Mouse (Mus musculus) testis, postnatal 10 days (tissue): ENCODE results near the gene Ctdsp1.
A peak's percentile ranks its signal among the peaks of the same experiment; 100 is the strongest.

Experiments
- DNase-seq: peaks from one replicate; pipeline ENCODE4 v3.0.0; 2021; ENCODE audit warnings: low spot score

Gene Ctdsp1

GRCm38 (mm10) chr1:74390924-74391748 lies at the start of gene Ctdsp1:
Gene Ctdsp1, plus strand, starts transcription at chr1:74391509.
- DNase-seq = peak; percentile 97

- DNase-seq = no peak
Measured at GRCm38 (mm10) chr1:74341898-74342297, 49.4 kb upstream of the Ctdsp1 start.

GRCm38 (mm10) chr1:74342308-74342707 lies 49.0 kb upstream of the Ctdsp1 start:
- DNase-seq = no peak

GRCm38 (mm10) chr1:74343161-74343560 lies 48.1 kb upstream of the Ctdsp1 start:
- no peak for DNase-seq

GRCm38 (mm10) chr1:74344163-74344916 lies 47.0 kb upstream of the Ctdsp1 start:
- no peak for DNase-seq

- no peak for DNase-seq
Measured at GRCm38 (mm10) chr1:74351185-74351769, 40.0 kb upstream of the Ctdsp1 start.

- no peak for DNase-seq
Measured at GRCm38 (mm10) chr1:74352532-74353096, 38.7 kb upstream of the Ctdsp1 start.

- DNase-seq = no peak
Measured at GRCm38 (mm10) chr1:74353453-74354229, 37.7 kb upstream of the Ctdsp1 start.

GRCm38 (mm10) chr1:74357531-74357930 lies 33.8 kb upstream of the Ctdsp1 start:
- no peak for DNase-seq

GRCm38 (mm10) chr1:74359952-74360517 lies 31.3 kb upstream of the Ctdsp1 start:
- no peak for DNase-seq

GRCm38 (mm10) chr1:74361812-74362211 lies 29.5 kb upstream of the Ctdsp1 start, which contains the start of gene Catip:
Gene Catip, plus strand, starts transcription at chr1:74362108.
- DNase-seq = peak; percentile 75

- DNase-seq = no peak
Measured at GRCm38 (mm10) chr1:74362325-74363229, 28.7 kb upstream of the Ctdsp1 start.

GRCm38 (mm10) chr1:74363437-74363836 lies 27.9 kb upstream of the Ctdsp1 start:
- DNase-seq = no peak

- no peak for DNase-seq
Measured at GRCm38 (mm10) chr1:74364270-74364669, 27.0 kb upstream of the Ctdsp1 start.

- DNase-seq = peak; percentile 68
Measured at GRCm38 (mm10) chr1:74367886-74368645, 23.2 kb upstream of the Ctdsp1 start.

- no peak for DNase-seq
Measured at GRCm38 (mm10) chr1:74370040-74370439, 21.3 kb upstream of the Ctdsp1 start.

- DNase-seq = no peak
Measured at GRCm38 (mm10) chr1:74373372-74373771, 17.9 kb upstream of the Ctdsp1 start.

- no peak for DNase-seq
Measured at GRCm38 (mm10) chr1:74374980-74375379, 16.3 kb upstream of the Ctdsp1 start, which contains the start of gene Slc11a1. Gene Slc11a1, plus strand, starts transcription at chr1:74375195.

GRCm38 (mm10) chr1:74375561-74375960 lies 15.7 kb upstream of the Ctdsp1 start:
- DNase-seq = no peak
